Mouse (Mus musculus): ENCODE results near the gene Nudcd3.

DNA sequence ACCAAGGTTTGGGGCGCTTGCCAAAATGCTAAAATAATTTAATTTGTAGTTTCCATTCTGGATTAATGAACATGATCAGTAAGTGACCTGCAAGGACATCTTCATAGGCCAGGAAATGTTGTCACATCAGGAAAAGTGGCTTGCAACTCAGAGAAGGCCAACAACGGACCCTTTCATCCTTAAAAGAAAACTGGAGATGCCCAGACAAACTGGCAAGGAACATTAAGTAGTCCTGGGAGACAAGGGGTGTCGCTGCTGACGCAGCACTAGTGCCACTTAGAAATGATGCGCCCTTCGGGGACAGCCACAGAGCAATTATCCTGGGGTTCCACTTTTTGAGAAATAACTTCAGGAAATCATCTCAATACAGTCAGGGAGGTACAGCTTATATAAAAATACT is 80.2 kb downstream of the Nudcd3 start:
- no peak for TF ChIP-seq CTCF (IDR thresholded peaks at IDR 0.05; ENCODE audit: borderline replicate concordance, insufficient read depth, low read depth, low read length)
- no peak for TF ChIP-seq POLR2A (IDR thresholded peaks at IDR 0.05; ENCODE audit: borderline replicate concordance, insufficient read depth, low read length)

All from cerebellum, adult 2 months (tissue).